Mouse (Mus musculus): ENCODE results near the gene Triobp.

Gene Triobp

GRCm38 (mm10) chr15:78947657-78948056, at the start of gene Triobp:
Gene Triobp (plus strand): TSS chr15:78947724.
- DNase-seq (ENCODE audit: low read depth) = peak; percentile 80

- DNase-seq (ENCODE audit: low read depth) = peak; percentile 79
Measured at GRCm38 (mm10) chr15:78898507-78899001, 49.0 kb upstream of the Triobp start.

- DNase-seq (ENCODE audit: low read depth) = no peak
Measured at GRCm38 (mm10) chr15:78899409-78899739, 48.1 kb upstream of the Triobp start, which contains the start of gene Gm49510. Gene Gm49510 (plus strand): TSS chr15:78899667.

- DNase-seq (ENCODE audit: low read depth) = peak; percentile 85
Measured at GRCm38 (mm10) chr15:78899740-78900584, 47.6 kb upstream of the Triobp start, which contains the start of gene Sh3bp1. Gene Sh3bp1 (plus strand): TSS chr15:78899768.

- peak; percentile 48 for DNase-seq (ENCODE audit: low read depth)
Measured at GRCm38 (mm10) chr15:78900585-78901421, 46.7 kb upstream of the Triobp start.

- peak; percentile 49 for DNase-seq (ENCODE audit: low read depth)
Measured at GRCm38 (mm10) chr15:78901422-78901789, 46.1 kb upstream of the Triobp start.

- peak; percentile 93 for DNase-seq (ENCODE audit: low read depth)
Measured at GRCm38 (mm10) chr15:78903243-78903642, 44.3 kb upstream of the Triobp start.

- DNase-seq (ENCODE audit: low read depth) = no peak
Measured at GRCm38 (mm10) chr15:78908399-78908798, 39.1 kb upstream of the Triobp start.

GRCm38 (mm10) chr15:78908982-78909381, 38.5 kb upstream of the Triobp start:
- no peak for DNase-seq (ENCODE audit: low read depth)

- peak; percentile 72 for DNase-seq (ENCODE audit: low read depth)
Measured at GRCm38 (mm10) chr15:78912040-78912439, 35.5 kb upstream of the Triobp start.

- DNase-seq (ENCODE audit: low read depth) = peak; percentile 98
Measured at GRCm38 (mm10) chr15:78913632-78914090, 33.9 kb upstream of the Triobp start, which contains the start of gene Pdxp. Gene Pdxp (plus strand): TSS chr15:78913919.

GRCm38 (mm10) chr15:78914091-78914822, 33.3 kb upstream of the Triobp start:
- DNase-seq (ENCODE audit: low read depth) = peak; percentile 58

- peak; percentile 37 for DNase-seq (ENCODE audit: low read depth)
Measured at GRCm38 (mm10) chr15:78914823-78915659, 32.5 kb upstream of the Triobp start.

GRCm38 (mm10) chr15:78915660-78916017, 31.9 kb upstream of the Triobp start:
- DNase-seq (ENCODE audit: low read depth) = peak; percentile 92

- no peak for DNase-seq (ENCODE audit: low read depth)
Measured at GRCm38 (mm10) chr15:78916052-78916826, 31.3 kb upstream of the Triobp start.

- no peak for DNase-seq (ENCODE audit: low read depth)
Measured at GRCm38 (mm10) chr15:78918126-78918525, 29.4 kb upstream of the Triobp start.

- peak; percentile 56 for DNase-seq (ENCODE audit: low read depth)
Measured at GRCm38 (mm10) chr15:78919914-78920313, 27.6 kb upstream of the Triobp start.

GRCm38 (mm10) chr15:78922700-78923099, 24.8 kb upstream of the Triobp start:
- DNase-seq (ENCODE audit: low read depth) = peak; percentile 64

- peak; percentile 92 for DNase-seq (ENCODE audit: low read depth)
Measured at GRCm38 (mm10) chr15:78923585-78923984, 23.9 kb upstream of the Triobp start.

- DNase-seq (ENCODE audit: low read depth) = no peak
Measured at GRCm38 (mm10) chr15:78925129-78925528, 22.4 kb upstream of the Triobp start.
